Mouse (Mus musculus): Measurements from ENCODE around the gene Inafm1. TPM values are rescaled to one million over a fixed set of nuclear protein-coding genes. Genes with fewer than 3 reads are reported as not detected.
"Not testable (repeated sequence)": the region's sequence is repeated elsewhere in the genome, so short reads cannot be mapped to it uniquely, and the experiment has no call there.

Inafm1 gene
- 10 to 100 TPM; 20.4 to 24.2 TPM for total RNA-seq (2021)
- long read RNA-seq, experiment 1, transcript Inafm1-201 (1 exons, 1,605 nt), result major isoform, 45 of 45 reads
- long read RNA-seq, experiment 1, partial matches to known transcripts, result 0 of 45 reads
- long read RNA-seq, experiment 1, other reads (novel, unspliced or antisense), result 0 of 45 reads
- long read RNA-seq, experiment 2, transcript Inafm1-201 (1 exons, 1,605 nt), result major isoform, 20 of 20 reads
- long read RNA-seq, experiment 2, partial matches to known transcripts, result 0 of 20 reads
- long read RNA-seq, experiment 2, other reads (novel, unspliced or antisense), result 0 of 20 reads

DNA sequence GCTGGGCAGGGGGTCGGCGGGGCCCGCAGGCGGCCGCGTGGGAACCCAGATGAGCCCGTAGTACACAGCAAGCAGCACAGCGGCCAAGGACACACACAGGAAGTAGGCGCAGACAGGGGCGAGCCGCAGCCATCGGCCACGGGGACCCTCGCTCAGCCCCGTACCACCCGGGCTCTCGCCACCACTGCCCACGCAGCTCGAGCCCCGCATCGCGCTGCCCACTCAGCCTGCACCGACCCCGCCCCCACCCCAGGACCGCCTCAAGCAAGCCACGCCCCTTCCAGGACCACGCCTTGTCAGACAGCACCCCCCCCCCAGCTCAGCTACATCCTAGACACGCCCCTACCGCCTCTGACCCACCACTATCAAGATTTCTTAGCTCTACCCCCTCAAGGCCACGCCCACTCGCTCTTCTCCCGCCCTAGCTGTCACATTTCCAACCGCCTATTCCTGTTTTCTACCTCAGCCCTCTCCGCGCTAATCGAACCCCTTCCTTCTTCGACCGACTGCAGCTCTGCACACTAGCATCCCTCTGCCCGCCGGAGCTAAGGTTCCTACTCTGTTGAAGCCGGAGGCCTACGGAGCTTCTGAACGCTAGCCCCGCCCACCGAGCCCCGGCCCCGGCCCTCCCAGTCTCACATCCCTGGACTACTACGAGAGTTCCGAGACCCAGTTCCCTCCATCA, at the start of gene Inafm1:
Gene Inafm1 (minus strand): TSS at position 537 of the 685 bp plus-strand sequence.
- peak; percentile 90 for DNase-seq

- no peak for DNase-seq
Measured at GRCm38 (mm10) chr7:16320479-16320878, 47.1 kb upstream of the Inafm1 start.

- no peak for DNase-seq
Measured at GRCm38 (mm10) chr7:16319216-16319615, 45.8 kb upstream of the Inafm1 start.

DNA sequence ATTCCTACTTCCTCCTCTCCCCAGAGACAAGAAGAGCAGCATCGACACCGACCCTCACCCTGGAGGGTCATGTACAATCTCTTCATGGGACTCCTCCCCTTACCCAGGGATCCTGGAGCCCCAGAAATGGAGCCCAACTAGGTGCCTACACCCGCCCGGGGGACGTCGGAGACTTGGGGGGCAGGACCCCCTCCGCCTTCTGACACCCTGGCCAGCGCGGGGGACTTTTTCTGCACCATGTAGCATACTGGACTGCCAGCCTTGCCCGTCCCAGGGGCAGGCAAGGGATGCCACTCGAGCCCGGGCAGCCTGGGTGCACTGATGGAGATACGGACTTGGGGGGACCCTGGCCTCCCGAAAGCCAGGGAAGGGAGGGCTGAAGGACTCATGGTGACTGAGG, 43.7 kb upstream of the Inafm1 start:
- no peak for DNase-seq

DNA sequence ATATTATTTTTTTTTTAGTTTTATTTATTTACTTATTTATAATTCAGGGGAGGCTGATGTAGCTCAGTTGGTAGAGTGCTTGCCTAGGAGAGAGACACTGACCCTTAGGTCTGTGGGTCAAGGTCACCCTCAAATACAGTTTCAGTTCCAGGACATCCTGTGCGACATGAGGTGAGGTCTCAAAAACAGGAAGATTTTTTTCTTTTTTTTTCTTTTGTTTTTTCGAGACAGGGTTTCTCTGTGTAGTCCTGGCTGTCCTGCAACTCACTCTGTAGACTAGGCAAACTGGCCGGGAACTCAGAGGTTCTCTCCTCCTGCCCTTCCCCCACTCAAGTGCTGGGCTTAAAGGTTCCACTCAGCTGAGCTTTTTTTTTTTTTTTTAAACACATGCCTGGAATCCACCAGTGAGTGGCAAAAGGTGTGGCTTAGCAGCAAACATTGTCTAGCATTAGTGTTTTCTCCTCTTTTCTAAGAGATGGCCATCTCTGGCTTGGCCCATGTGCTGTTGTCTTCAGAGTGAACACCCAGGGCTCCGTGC, 41.9 kb upstream of the Inafm1 start:
- no peak for DNase-seq

- no peak for DNase-seq
Measured at GRCm38 (mm10) chr7:16314221-16314775, 40.9 kb upstream of the Inafm1 start.

DNA sequence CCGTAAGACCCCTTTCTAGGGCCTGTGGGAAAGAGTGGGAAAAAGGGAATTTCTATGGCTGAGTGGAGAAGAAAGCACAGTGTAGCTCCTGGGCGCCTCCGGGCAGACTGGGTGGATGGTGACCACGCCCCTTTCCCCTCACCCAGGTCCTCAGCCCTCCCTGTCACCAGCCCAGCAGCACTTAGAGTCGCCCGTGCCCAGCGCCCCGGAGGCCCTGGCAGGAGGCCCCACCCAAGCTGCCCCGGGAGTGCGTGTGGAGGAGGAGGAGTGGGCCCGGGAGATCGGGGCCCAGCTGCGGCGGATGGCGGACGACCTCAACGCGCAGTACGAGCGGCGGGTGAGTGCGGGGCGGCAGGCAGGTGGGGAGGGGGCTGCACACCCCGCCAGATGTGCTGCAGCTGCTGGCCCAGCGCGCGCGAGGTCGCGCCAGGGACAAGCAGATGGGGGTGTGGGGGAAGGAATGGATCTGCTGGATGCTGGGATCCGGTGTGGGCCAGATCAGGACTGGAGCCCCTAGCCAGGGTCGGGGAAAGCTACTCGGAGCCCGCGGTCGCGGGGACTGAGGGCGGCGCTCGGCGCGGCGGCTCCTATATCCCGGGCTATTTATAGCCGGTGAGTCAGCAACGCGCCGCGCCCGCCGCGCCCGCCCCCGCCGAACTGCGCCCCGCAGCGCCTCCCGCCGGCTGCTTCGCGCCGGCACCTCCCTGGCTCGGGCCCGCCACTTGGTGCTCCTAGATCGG, 40.2 kb upstream of the Inafm1 start:
- DNase-seq, result peak; percentile 92

- peak; percentile 85 for DNase-seq
Measured at GRCm38 (mm10) chr7:16312672-16313311, 39.4 kb upstream of the Inafm1 start.

GRCm38 (mm10) chr7:16312011-16312671, 38.7 kb upstream of the Inafm1 start:
- peak; percentile 61 for DNase-seq

DNA sequence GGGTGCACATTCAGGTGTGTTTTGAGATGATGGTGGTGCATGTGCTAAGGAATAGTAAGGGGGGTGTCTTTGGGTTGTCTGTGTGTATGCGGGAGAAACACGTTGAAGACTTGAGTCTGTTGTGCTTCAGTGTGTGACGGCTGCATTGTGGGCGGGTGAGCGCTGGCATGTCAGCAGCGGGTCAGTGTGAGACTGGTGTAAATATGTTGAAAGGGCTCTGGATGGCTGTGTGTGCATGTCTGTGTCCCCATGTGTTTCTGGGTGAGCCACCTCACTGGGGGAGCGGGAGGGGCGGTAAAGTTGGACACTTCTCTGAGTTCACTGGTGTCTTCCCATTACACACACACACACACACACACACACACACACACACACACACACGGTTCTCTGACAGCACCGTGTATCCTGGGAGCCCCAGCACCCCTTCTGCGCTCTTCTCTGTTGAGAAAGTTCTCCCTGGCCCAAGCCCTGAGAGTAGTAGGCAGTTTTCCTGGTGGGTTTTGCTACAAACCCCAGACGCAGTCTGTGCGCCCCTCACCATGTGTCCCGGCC, 38.1 kb upstream of the Inafm1 start:
- DNase-seq, result peak; percentile 33

- peak; percentile 61 for DNase-seq
Measured at GRCm38 (mm10) chr7:16310521-16311452, 37.4 kb upstream of the Inafm1 start.

DNA sequence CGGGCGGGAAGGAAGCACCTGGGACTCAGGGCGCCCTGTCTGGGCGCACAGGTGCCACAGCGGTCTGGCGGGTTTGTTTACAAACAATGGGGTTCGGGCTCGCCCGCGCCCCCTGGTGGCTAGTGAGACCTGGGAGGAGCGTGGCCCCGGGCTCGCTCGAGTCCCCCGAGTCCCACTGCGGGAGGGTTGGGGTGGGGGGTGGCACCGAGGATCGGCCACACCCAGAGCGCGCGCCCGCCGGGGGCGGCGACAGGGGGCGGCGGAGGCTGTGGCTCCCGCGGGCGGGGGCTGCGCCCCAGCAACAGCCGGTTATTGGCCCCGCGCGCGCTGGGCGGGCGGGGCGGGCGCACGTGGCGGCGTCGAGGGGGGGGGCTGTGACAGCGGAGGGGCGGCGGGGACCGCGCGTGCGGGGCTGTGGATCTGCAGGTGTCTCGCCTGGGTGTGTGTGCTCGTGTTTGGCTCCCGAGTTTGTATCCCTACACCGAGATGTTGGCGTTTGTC, 36.7 kb upstream of the Inafm1 start:
- DNase-seq, result peak; percentile 92

DNA sequence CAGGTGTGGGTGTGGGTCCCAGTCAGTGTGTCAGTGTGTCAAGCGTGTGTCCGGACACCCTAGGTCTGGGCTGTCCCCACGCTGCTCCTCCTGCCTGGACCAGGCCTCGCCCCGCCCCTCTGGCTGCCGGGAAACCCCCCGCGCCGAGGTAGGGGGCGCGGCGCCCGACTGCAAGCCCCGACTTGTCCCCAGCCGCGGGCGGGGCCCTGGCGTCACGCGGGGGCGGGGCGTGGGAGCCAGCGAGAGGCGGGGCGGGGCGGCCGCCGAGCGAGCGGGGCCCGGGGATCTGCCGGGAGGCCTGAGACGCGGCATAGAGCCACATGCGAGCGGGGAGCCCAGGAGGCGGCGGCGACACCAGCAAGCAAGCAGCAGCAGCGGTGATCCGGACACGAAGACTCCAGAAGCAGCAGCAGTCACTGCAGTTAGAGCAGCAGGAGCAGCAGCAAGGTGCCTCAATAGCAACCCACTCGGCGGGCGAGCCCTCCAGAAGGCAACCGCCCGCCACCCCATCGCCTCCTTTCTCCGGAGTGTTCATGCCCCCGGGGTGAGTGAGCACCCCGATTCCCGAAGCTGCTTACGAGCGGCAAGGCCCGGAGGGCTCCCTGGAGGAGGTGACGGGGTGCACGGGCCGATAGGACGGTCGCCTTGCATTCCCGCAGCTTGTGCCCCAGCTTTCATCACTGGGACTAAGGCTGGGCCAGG, 36.1 kb upstream of the Inafm1 start:
- peak; percentile 95 for DNase-seq

DNA sequence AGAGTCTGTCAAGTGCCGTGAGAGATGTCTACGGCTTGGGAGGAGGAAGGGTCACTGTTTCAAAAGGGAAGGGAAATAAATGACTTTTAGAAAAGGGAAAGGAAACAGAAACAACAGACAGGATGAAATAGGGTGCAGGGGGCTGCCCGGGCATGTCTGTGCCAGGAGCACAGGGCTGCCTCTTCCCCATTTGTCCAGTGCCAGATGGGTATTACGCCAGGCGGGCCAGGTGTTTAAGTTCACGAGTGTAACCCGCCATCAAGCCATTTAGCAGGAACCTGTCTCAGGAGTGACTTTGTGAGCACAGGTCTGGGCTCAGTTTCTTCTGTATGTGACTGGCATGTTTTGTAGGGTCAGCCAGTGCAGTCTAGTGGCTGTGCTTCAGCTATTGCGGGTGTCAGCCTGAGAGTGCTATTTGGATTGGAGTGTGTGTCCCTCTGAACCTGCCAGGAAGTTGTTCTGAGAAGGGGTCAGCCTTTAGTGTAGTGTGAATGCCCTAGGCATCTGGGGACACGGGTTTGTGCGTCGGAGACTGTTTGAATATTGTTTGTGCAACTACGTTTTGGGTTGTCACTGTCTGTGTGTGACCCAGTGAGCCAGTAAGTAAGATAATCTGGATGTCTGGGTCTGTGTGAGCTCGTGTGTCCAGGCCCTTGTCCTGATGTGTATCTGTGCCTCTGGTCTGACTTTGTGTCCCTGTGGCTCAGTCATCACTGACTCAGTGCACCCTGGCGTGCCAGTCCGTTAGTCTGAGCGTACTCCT, 35.3 kb upstream of the Inafm1 start:
- no peak for DNase-seq

DNA sequence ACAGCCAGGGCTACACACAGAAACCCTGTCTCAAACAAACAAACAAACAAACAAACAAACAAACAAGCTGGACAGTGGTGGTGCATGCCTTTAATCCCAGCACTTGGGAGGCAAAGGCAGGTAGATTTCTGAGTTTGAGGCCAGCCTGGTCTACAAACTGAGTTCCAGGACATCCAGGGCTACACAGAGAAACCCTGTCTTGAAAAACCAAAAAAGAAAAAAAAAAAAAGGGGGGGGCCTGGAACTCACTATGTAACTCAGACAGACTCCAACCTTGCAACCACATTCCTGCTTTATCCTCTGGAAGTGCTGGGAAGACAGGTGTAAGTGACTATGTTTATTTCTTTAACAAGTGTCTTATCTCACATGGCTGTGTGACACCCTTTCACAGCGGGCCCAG, 34.7 kb upstream of the Inafm1 start, which contains the start of gene Bbc3:
Gene Bbc3 (plus strand): TSS at position 301 of the 400 bp plus-strand sequence.
- DNase-seq, result not testable (repeated sequence)

DNA sequence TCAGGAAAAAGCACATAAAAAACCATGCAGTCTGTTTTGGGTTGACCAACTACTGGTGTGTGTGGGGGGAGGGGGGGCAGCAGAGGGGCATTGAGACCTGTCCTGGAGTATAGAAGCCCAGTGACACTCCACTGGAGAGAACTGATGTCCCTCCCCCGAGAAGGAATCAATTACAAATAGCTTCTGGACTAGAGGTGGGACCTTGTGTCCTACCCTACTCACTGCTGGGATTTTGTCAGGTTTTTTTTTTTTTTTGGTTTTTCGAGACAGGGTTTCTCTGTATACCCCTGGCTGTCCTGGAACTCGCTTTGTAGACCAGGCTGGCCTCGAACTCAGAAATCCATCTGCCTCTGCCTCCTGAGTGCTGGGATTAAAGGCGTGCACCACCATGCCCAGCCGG, 33.7 kb upstream of the Inafm1 start:
- not testable (repeated sequence) for DNase-seq

DNA sequence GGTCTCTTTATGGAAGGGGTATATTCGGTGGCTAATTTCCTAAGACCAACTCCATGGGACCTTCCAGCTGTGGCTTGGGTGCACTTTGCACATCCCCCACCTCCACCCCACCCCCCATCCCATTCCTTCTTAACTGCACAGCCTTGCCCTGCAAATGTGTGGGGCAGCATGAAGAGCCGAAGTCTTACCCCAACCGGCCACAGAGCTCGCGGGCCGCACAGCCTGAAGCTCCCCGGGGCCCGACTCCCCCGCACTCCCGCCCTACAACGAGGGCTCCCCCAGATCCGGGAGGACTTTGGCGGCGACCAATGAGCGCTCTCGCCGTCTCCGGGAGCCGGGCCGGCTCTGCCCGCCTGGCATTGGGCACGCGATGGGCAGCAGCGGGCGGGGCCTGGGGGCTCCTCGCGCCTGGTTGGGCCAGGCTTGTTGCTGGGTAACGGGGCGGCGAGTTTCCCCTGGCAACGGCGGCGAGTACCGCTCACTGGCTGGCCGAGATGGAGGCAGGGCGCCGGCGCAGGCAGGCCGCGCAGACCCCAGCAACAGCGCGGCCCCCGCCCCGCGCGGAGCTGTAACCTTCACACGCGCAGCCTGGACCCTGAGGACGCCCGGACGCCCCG, 26.1 kb upstream of the Inafm1 start:
- DNase-seq, result peak; percentile 94

DNA sequence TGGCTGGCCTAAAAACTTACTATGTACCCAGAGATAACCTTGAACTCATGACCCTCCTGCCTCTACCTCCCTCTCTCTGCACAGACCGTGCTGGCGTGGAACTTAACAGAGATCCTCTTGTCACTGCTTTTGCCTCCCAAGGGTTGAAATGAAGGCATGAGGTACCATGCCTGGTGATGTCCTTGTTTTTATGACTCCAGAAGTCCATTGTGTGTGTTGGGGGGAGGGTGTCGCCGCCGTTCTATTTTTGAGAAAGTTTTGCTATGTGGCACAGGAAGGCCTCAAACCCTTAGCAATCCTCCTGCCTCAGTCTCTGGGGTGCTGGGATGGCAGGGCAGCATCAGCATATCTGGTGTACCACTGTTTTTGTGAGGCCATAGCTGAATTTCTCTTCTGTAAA, 25.5 kb upstream of the Inafm1 start:
- DNase-seq, result no peak

Measured in adrenal gland, postnatal 10 days (tissue).